Mouse (Mus musculus): ENCODE measurements around the gene Cic. TPM values are rescaled to one million over a fixed set of nuclear protein-coding genes. Genes with fewer than 3 reads are reported as not detected.

The Cic gene
- polyA plus RNA-seq (2014; fragmentation: Nextera tagmentation; extraction: Ambion mirVana): 21.6 and 25.2 TPM in 2 replicates

DNA sequence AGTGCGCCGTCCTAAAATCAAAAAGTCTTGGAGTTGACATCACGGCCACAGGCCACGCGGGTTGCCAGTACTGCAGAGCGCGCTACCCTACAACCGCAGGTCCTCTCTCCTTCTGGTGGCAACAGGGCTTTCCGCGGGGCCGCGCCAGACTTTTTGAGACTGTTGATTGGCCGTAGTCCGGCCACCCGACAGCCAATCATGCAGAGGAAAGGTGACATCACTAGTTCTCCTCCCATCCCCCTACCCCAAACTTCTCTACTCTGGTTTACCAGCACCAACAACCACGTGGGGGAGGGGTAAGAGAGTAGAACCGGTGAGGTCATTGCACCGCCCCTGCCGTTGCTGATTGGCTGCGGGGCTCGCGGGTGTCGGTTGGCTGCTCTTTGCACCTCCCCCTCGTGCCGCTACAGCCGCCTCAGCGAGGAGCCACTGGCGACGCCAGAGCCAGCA lies at the start of gene Cic:
Gene Cic (plus strand): TSS at position 404 of the 450 bp plus-strand sequence.
- no peaks in the 10 kb centered on the region for H3K27me3 ChIP-seq (replicated peaks; ENCODE audit: control insufficient read depth, insufficient read depth, low read length)
- peaks cover 11% of the 10 kb centered on the region; the same call in 1 of the 2 replicates for H3K36me3 ChIP-seq (ENCODE audit: control insufficient read depth, insufficient read depth, low read length)
- DNase-seq (ENCODE audit: low spot score) (peak; percentile 100), ATAC-seq (replicated peaks; ENCODE audit: low FRiP score) (peak; percentile 84)
- peak within 1 kb of the TSS; percentile 83 for H3K27ac ChIP-seq (ENCODE audit: low read depth, low read length)
- peaks cover 31% of the 10 kb centered on the region for H3K4me1 ChIP-seq (replicated peaks; ENCODE audit: control insufficient read depth, insufficient read depth, low read length)
- H3K4me2 ChIP-seq: peak within 1 kb of the TSS; percentile 95
- peak within 1 kb of the TSS; percentile 85 for H3K4me3 ChIP-seq (ENCODE audit: low read depth, low read length)
- peak within 1 kb of the TSS; percentile 90 for H3K9ac ChIP-seq (ENCODE audit: low read depth, low read length)
- H3K9me3 ChIP-seq (ENCODE audit: control insufficient read depth, low read length): no peaks in the 10 kb centered on the region
- under 1% methylated on average over 29 of the region's 29 CpGs for WGBS

DNA sequence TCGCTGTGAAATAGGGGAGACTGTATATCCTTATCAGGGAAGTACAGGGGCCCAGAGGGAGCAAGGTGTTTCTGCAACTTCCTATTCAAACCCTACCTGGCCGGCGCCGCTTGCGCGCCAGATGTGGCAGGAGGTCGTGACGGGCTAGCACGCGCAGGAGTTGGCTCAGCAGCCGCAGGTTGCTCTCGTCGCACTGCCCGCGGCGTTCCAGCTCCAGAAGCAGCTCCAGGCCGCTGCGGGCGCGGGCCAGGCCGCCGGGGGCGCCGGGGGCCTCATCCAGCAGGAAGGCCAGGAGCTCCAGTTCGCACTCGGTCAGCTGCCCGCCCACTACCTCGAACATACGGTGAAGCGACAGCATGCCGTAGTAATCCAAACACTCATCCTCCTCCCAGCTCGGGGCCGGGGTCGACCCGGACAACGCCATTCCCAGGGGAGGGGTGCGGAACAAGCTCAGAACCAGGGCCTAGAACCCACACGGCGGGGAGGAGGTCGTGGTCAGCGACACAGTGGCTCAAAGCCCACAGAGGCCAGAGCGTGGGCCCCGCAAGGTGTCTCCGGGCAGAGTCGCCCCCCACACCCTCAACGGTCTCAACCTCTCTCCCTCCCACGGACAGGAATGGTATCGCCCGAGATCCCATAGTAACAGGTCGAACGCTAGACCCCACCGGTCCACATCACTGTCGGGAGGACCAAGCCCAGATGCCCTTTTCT lies 48.6 kb upstream of the Cic start:
- ATAC-seq (replicated peaks; ENCODE audit: low FRiP score) (peak; percentile 22; the same call in 1 of the 2 replicates), DNase-seq (ENCODE audit: low spot score) (peak; percentile 83)
- peaks cover 2% of the 10 kb centered on the region; the same call in 1 of the 2 replicates for H3K36me3 ChIP-seq (ENCODE audit: control insufficient read depth, insufficient read depth, low read length)

DNA sequence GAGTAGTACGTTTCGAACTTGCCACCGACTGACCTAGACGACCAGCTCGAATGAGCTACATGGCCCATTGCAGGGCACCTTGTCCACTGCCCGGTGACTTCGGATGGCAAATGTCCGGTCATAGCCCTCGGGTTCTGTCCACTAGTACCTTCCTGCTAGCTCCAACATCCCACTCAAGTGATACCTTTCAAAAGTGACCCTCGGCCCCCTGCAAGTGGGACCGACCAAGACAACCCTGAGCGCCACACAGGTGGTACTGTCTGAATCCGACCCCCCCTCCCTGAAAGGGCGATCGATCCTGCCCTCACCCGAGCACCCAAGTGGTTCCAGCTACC lies 48.1 kb upstream of the Cic start:
- peaks cover 7% of the 10 kb centered on the region for H3K36me3 ChIP-seq (ENCODE audit: control insufficient read depth, insufficient read depth, low read length)
- H3K9me3 ChIP-seq (ENCODE audit: control insufficient read depth, low read length): no peaks in the 10 kb centered on the region
- peak overlapping the region; percentile 89 for H3K9ac ChIP-seq (ENCODE audit: low read depth, low read length)
- peak overlapping the region; percentile 88 for H3K4me3 ChIP-seq (ENCODE audit: low read depth, low read length)
- no peak for DNase-seq (ENCODE audit: low spot score)
- peak overlapping the region; percentile 90 for H3K4me2 ChIP-seq
- H3K27ac ChIP-seq (ENCODE audit: low read depth, low read length): peak overlapping the region; percentile 97
- peaks cover 35% of the 10 kb centered on the region for H3K4me1 ChIP-seq (replicated peaks; ENCODE audit: control insufficient read depth, insufficient read depth, low read length)
- peak; percentile 13; the same call in 1 of the 2 replicates for ATAC-seq (replicated peaks; ENCODE audit: low FRiP score)
- H3K27me3 ChIP-seq (replicated peaks; ENCODE audit: control insufficient read depth, insufficient read depth, low read length): no peaks in the 10 kb centered on the region
- WGBS: under 1% methylated on average over 16 of the region's 16 CpGs

More for the DNA sequence above, 48.6 kb upstream of the Cic start:
- Histone ChIP-seq H3K4me1 (replicated peaks; ENCODE audit: control insufficient read depth, insufficient read depth, low read length) (peaks cover 35% of the 10 kb centered on the region), H3K27ac (ENCODE audit: low read depth, low read length) (peak overlapping the region; percentile 97), H3K9ac (ENCODE audit: low read depth, low read length) (peak overlapping the region; percentile 89), H3K27me3 (replicated peaks; ENCODE audit: control insufficient read depth, insufficient read depth, low read length) (no peaks in the 10 kb centered on the region), H3K4me2 (peak overlapping the region; percentile 90), H3K4me3 (ENCODE audit: low read depth, low read length) (peak overlapping the region; percentile 88), H3K9me3 (ENCODE audit: control insufficient read depth, low read length) (no peaks in the 10 kb centered on the region)
- under 1% methylated on average over 53 of the region's 53 CpGs for WGBS

DNA sequence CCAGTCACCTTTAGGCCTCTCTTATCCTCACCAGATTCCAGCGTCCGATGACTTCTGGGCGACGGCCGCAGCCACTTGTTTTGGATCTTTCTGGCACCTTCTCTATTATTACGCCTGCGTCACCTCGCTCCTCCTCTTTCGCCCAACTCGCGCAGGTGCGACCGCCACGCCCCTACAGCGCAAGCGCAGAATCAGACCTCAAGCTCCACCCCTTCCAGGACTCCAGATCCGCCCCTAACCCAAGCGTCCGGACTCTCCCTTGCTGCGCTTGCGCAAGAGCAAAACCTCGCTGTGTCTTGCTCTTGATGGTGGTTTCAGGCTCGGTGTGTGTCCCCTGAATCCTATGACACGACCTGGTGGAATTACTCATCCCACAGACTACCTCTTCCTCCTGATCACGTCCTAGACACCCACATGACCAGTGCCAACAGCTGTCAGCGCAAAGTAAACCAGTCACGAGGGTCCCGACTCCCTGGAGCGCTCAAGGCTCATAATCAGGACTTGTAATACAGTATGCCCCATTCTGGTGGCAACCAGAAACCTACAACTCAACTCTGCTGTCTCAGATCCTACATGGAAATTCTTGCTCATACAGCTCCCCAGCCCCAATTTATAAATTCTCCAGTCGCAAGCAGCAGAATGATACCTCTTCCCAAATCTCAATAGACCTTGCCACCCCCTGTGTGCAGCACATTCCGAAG lies 47.6 kb upstream of the Cic start:
- H3K27me3 ChIP-seq (replicated peaks; ENCODE audit: control insufficient read depth, insufficient read depth, low read length): no peaks in the 10 kb centered on the region
- H3K4me2 ChIP-seq: peak overlapping the region; percentile 90
- H3K4me1 ChIP-seq (replicated peaks; ENCODE audit: control insufficient read depth, insufficient read depth, low read length): peaks cover 35% of the 10 kb centered on the region
- 3% methylated on average over 31 of the region's 31 CpGs for WGBS
- peak; percentile 76 for ATAC-seq (replicated peaks; ENCODE audit: low FRiP score)
- peaks cover 10% of the 10 kb centered on the region for H3K36me3 ChIP-seq (ENCODE audit: control insufficient read depth, insufficient read depth, low read length)
- peak overlapping the region; percentile 88 for H3K4me3 ChIP-seq (ENCODE audit: low read depth, low read length)
- H3K9me3 ChIP-seq (ENCODE audit: control insufficient read depth, low read length): no peaks in the 10 kb centered on the region
- peak; percentile 91 for DNase-seq (ENCODE audit: low spot score)
- peak overlapping the region; percentile 97 for H3K27ac ChIP-seq (ENCODE audit: low read depth, low read length)
- H3K9ac ChIP-seq (ENCODE audit: low read depth, low read length): peak overlapping the region; percentile 89

DNA sequence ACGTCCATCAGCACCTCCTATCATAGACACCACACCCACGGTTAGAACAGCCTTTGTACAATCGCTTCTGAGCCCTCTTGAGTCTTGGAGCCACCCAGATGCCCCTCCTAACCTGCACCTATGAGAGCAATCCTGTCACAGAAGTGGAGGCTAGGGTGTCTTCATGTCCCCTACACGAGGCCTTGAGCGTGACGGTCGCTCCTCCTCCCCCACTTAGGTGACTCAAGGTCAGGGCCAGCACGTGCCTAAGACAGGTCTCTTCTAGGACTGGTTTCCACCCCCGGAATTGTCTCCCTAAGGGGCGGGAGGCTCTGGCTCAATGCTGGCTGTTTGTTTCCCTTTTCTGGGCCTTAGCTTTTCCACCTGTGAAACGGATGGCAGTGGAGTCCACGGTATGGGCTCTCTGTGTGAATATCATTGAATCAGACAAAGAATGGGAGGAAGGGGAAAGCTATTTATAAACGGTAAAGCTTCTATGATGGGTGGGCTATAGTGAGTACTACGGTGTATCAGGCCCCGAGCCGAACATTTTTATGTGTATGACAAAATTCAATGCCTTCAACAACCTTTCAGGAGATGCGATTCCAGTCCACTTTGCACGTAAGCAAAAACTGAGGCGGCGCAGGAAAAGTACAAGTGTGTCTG lies 46.9 kb upstream of the Cic start, which contains the start of gene Dedd2:
Gene Dedd2 (minus strand): TSS at position 159 of the 645 bp plus-strand sequence.
- Histone ChIP-seq H3K4me1 (replicated peaks; ENCODE audit: control insufficient read depth, insufficient read depth, low read length) (peaks cover 35% of the 10 kb centered on the region), H3K9me3 (ENCODE audit: control insufficient read depth, low read length) (no peaks in the 10 kb centered on the region), H3K4me3 (ENCODE audit: low read depth, low read length) (peak within 1 kb of the TSS; percentile 88), H3K4me2 (peak within 1 kb of the TSS; percentile 90), H3K9ac (ENCODE audit: low read depth, low read length) (peak within 1 kb of the TSS; percentile 89), H3K36me3 (ENCODE audit: control insufficient read depth, insufficient read depth, low read length) (peaks cover 14% of the 10 kb centered on the region), H3K27me3 (replicated peaks; ENCODE audit: control insufficient read depth, insufficient read depth, low read length) (no peaks in the 10 kb centered on the region), H3K27ac (ENCODE audit: low read depth, low read length) (peak within 1 kb of the TSS; percentile 97)
- ATAC-seq (replicated peaks; ENCODE audit: low FRiP score) (peak; percentile 46), DNase-seq (ENCODE audit: low spot score) (peak; percentile 54)
- WGBS: 4% methylated on average over 20 of the region's 20 CpGs

DNA sequence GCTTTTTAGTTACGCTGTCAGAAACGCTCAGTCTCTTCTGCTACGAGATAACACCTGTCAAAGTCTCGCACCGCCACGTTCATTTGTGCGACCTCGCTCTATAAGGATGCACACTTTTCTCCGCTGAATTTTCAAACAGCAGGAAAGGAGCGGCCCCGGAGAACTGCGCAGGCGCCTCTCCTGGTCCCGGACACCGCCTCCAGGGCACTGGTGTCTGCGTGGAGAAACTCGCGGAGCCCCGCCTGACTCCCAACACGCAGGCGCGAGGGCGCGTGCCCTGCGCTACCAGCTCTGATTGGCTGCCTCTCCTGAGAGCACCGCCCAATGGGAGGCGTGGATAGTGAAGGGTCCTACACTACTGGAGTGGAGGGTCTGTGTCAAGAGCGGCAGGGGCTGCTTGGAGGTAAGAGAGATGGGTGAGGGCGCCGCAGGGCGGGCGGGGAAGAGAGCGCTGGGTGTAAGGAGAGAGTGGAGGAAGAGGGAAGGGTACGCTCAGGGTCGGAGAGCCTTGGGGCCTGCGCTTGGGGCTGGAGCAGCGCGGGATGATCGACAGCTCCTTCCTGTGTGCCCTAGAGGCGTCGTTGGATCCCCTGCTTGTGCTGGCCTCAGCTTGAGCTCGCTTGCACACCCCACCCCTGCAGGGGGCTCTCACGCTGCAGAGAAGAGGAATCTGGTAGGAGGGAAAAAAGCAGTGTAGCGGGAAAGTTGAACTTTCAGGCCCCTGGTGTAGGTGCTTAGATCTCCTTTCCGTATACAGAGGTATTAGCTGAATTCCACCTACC lies 46.2 kb upstream of the Cic start, which contains the start of gene Zfp526:
Gene Zfp526 (plus strand): TSS at position 324 of the 782 bp plus-strand sequence.
- Histone ChIP-seq H3K9ac (ENCODE audit: low read depth, low read length) (peak within 1 kb of the TSS; percentile 89), H3K9me3 (ENCODE audit: control insufficient read depth, low read length) (no peaks in the 10 kb centered on the region), H3K4me1 (replicated peaks; ENCODE audit: control insufficient read depth, insufficient read depth, low read length) (peaks cover 35% of the 10 kb centered on the region), H3K4me2 (peak within 1 kb of the TSS; percentile 90), H3K27me3 (replicated peaks; ENCODE audit: control insufficient read depth, insufficient read depth, low read length) (no peaks in the 10 kb centered on the region), H3K27ac (ENCODE audit: low read depth, low read length) (peak within 1 kb of the TSS; percentile 97), H3K36me3 (ENCODE audit: control insufficient read depth, insufficient read depth, low read length) (peaks cover 20% of the 10 kb centered on the region), H3K4me3 (ENCODE audit: low read depth, low read length) (peak within 1 kb of the TSS; percentile 88)
- ATAC-seq (replicated peaks; ENCODE audit: low FRiP score) (peak; percentile 85), DNase-seq (ENCODE audit: low spot score) (peak; percentile 97)
- WGBS: under 1% methylated on average over 45 of the region's 45 CpGs

DNA sequence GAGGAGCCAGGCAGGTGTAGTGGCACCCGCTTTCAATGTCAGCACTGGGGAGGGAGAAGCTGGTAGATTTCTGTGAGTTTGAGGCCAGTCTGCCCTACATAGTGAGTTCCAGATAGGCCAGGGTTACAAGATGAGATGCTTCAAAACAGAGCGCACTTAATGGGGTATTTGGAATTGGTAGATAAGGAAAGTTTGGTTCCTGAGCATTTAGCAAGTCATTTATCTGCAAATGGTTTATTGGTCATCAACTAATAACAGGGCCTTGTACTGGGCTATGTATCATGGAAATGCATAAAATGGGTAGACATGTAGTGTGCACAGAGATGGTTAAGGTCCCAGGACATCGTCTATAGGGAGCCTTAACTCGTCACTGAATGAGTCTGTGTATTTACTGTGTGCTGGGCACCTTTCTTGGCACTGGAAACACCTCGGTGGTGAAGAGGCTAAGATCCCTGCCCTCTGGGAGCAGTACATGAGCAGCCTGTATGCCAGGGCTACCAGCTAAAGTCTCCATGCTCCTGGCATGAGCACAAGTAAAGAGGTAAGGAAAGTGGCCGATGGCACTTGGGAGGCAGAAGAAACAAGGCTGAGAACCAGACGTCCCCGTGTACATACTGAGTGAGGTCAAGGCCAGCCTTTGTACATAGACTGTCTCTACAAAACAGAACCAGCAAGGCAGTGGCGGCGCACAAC lies 45.1 kb upstream of the Cic start:
- Histone ChIP-seq H3K27ac (ENCODE audit: low read depth, low read length) (peak overlapping the region; percentile 97), H3K27me3 (replicated peaks; ENCODE audit: control insufficient read depth, insufficient read depth, low read length) (no peaks in the 10 kb centered on the region), H3K4me1 (replicated peaks; ENCODE audit: control insufficient read depth, insufficient read depth, low read length) (peaks cover 35% of the 10 kb centered on the region), H3K36me3 (ENCODE audit: control insufficient read depth, insufficient read depth, low read length) (peaks cover 32% of the 10 kb centered on the region), H3K9ac (ENCODE audit: low read depth, low read length) (peak overlapping the region; percentile 89), H3K9me3 (ENCODE audit: control insufficient read depth, low read length) (no peaks in the 10 kb centered on the region), H3K4me2 (peak overlapping the region; percentile 90), H3K4me3 (ENCODE audit: low read depth, low read length) (peak overlapping the region; percentile 88)
- DNase-seq (ENCODE audit: low spot score) (no peak), ATAC-seq (replicated peaks; ENCODE audit: low FRiP score) (no peak)
- WGBS: 77% methylated on average over 10 of the region's 10 CpGs
